Mouse (Mus musculus): ENCODE results near the gene Kcnj3. TPM values are rescaled to one million over a fixed set of nuclear protein-coding genes. Genes with fewer than 3 reads are reported as not detected.
"Not testable (repeated sequence)": the region's sequence is repeated elsewhere in the genome, so short reads cannot be mapped to it uniquely, and the experiment has no call there.

Gene Kcnj3
- 0.07 and 0.16 TPM in 2 replicates for polyA plus RNA-seq (2012; rRNA removed)

GRCm38 (mm10) chr2:55435721-55436260, at the start of gene Kcnj3:
TSS of gene Kcnj3 (plus strand) at chr2:55435970.
- DNase-seq (ENCODE audit: low read depth, low spot score) = no peak
- 6% methylated on average over 20 of the region's 20 CpGs for WGBS

DNA sequence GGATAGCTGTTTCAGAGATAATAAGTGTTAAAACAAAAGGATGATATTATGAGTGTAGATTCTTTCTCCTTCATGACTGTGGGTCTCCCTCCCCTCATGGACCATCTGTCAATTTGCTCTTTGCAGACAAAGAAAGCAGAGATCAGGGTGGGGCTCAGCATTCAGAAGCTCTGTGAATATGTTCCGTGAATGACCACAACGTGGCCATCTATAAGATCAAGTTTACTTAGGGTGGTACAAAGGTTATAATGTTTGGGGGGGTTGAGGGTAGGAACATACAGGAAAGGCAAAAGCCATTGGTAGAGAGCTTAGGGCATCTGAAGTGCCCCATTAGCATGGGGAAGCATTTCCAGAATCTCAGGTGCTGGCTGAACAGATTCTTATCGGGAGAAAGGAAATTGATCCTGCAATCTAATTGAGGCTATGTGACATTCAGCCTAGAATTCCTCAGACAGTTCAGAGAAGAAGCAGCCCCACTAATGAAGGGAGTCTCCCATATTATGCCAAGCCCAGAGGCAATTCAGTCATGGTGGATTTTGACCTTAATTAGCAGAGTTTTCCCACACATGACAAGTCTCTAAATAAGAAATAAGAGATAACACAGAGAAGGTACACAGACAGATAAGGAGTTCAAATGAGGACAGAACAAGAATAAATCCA, 45.3 kb upstream of the Kcnj3 start:
- 49% methylated on average over 3 of the region's 3 CpGs for WGBS

DNA sequence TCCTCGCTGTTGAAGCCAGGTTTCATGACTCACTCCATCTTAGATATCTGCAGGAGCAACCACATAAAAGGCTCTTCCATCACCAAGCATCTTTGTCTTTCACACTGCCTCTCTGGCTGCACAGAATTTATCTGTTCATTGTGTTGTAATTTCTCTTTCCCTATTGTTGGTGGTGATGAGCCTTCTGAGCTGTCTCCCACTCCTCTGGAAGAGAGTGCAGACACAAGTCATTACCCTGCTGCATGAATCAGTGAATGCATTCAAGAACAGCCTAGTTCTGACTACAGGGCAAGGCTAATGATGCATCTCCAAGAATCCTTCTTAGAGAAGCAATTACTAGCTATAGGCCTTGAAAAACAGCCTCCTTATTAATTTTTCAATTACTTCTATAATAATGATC, 30.5 kb upstream of the Kcnj3 start:
- no peak for DNase-seq (ENCODE audit: low read depth, low spot score)
- 63% methylated on average over 1 of the region's 1 CpGs for WGBS

More for the DNA sequence above, 45.3 kb upstream of the Kcnj3 start:
- no peak for DNase-seq (ENCODE audit: low read depth, low spot score)

GRCm38 (mm10) chr2:55427633-55428032, 8.1 kb upstream of the Kcnj3 start:
- DNase-seq (ENCODE audit: low read depth, low spot score) = no peak
- WGBS = 16% methylated on average over 2 of the region's 2 CpGs

GRCm38 (mm10) chr2:55432104-55432503, 3.7 kb upstream of the Kcnj3 start:
- DNase-seq (ENCODE audit: low read depth, low spot score) = no peak
- 54% methylated on average over 4 of the region's 4 CpGs for WGBS

DNA sequence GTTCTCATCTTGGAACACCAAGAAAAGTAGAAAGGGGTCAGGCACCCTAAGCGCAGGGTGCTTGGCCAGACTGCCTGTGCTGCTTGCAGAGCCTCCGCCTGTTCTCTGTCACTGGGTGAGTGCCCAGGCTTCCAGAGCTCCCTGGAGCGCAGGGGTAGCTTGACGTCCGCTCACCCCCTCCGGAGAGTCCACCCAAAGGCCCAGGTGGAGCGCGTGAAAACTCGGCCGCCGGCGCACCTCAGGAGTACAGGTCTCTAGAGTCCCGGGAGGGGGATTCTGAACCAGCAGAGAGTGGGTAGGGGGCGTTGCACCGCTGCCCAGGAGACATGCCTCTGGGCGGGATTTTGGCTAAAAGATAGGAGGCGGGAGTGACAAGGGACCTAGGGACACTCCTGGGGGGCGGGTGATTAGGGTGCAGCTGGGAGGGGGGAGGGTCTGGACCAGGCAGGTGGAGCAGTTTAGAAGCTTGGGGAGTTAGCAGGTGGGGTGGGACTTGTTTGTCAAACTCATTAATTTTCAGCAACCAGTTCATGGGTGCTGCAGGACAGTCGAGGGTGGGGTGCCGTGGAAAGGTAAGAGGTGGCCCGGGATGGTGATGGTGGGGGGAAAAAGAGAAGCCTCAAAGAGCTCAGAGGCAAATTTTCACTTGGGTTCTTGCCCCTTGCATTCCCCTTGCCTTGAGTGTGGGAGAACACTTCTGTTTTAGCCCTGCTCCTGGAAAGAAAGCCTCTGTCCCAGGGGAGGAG, 664 bp downstream of the Kcnj3 start:
- no peak for DNase-seq (ENCODE audit: low read depth, low spot score)
- WGBS = 3% methylated on average over 21 of the region's 21 CpGs

DNA sequence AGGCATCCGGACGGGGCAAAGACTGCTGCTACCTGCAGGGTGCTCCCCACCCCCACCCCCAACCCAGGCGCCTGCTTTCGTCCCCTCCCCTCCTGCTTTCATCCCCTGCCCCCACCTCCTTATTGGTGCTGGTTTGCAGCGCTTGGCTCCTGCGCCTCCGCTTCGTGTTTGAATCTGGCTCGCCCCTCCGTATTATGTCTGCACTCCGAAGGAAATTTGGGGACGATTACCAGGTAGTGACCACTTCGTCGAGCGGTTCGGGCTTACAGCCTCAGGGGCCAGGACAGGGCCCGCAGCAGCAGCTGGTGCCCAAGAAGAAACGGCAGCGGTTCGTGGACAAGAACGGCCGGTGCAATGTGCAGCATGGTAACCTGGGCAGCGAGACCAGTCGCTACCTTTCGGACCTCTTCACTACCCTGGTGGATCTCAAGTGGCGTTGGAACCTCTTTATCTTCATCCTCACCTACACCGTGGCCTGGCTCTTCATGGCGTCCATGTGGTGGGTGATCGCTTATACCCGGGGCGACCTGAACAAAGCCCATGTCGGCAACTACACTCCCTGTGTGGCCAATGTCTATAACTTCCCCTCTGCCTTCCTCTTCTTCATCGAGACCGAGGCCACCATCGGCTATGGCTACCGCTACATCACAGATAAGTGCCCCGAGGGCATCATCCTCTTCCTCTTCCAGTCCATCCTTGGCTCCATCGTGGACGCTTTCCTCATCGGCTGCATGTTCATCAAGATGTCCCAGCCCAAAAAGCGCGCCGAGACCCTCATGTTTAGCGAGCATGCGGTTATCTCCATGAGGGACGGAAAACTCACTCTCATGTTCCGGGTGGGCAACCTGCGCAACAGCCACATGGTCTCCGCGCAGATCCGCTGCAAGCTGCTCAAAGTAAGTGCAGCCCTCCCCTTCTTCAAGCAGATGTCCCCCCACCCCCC, 1.5 kb downstream of the Kcnj3 start:
- DNase-seq (ENCODE audit: low read depth, low spot score) = no peak
- 5% methylated on average over 51 of the region's 51 CpGs for WGBS

DNA sequence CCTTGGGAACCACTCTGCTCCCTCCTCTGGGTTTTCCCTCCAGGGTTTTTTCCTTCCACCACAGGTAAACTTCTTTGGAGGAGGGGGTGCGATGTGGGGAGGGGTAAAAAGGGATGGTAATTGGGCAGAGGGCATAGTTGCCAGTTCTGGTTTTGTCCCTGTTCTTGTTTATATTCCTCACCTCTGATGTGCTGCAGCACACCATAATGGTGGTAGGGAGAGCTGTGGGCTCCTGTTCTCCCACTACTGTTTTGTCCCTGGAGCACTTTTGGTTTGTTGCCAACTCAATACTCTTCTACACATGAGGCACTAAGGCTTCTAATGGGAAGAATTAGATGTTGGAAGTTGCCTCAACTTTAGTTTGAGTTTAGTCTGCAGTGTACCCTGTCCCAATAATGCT, 2.2 kb downstream of the Kcnj3 start:
- no peak for DNase-seq (ENCODE audit: low read depth, low spot score)

DNA sequence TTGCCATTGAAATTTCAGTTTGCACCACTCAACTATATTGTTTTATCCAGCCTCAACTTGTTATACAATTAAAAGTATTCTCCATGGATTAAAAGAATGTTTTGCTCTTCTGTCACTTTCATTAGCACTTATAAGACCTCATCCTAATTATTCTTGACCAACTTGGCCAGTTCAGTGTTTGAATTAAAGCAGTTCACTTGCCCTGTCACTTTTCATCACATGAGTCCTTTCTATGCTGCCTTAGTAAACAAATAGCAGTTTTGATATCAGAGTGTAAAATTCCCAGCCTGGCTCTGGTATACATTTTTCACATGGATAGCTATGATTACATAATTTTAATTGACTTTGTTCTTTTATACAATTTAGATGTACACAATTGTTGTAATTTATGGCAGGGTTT, 3.4 kb downstream of the Kcnj3 start:
- DNase-seq (ENCODE audit: low read depth, low spot score) = no peak

More for the DNA sequence above, 2.2 kb downstream of the Kcnj3 start:
- 15% methylated on average over 1 of the region's 1 CpGs for WGBS

DNA sequence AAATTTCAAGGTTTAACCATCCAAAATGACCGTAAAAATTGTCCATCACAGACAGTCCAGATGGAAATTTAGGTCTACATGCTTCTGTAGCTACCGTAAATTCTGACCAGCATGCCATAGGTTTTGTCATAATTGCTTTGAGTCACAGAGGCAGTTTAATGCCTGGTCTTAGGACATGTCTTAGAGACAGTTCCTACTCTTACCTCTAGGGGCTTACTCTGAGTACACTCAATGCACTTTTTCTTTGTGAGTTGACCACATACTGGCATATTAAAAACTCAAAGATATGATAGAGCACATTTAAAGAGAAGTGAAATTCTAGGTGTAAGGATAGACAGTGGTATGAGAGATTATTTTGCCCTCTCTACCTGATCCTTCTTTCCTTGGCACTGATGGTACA, 6.2 kb downstream of the Kcnj3 start:
- 71% methylated on average over 2 of the region's 2 CpGs for WGBS
- no peak for DNase-seq (ENCODE audit: low read depth, low spot score)

GRCm38 (mm10) chr2:55447298-55447697, 11.5 kb downstream of the Kcnj3 start:
- no peak for DNase-seq (ENCODE audit: low read depth, low spot score)

- 85% methylated on average over 1 of the region's 1 CpGs for WGBS
These were observed 15.0 kb downstream of the Kcnj3 start for GRCm38 (mm10) chr2:55450774-55451173.

DNA sequence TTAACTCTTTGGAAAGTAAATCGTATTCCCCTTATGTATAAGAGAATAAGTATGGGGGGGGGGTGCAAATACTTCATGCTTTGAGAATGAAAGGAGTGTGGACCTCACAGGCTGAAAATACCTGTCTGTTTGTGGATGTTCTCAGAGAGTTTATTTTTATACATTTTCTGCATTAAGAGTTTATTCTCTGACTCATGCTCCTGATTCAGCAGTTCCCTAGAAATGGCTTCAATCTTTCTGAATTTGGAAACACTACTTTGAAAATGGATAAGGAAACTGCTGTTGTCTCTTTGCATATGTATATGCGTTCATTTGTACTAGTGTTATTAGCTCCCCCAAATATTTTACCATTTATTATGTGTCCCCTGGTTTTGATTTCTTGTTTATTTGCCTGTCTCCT, 23.4 kb downstream of the Kcnj3 start:
- WGBS = 82% methylated on average over 2 of the region's 2 CpGs
- DNase-seq (ENCODE audit: low read depth, low spot score) = no peak

More at GRCm38 (mm10) chr2:55450774-55451173, 15.0 kb downstream of the Kcnj3 start:
- DNase-seq (ENCODE audit: low read depth, low spot score) = no peak

GRCm38 (mm10) chr2:55469141-55469540, 33.4 kb downstream of the Kcnj3 start:
- 73% methylated on average over 2 of the region's 2 CpGs for WGBS

GRCm38 (mm10) chr2:55470006-55470405, 34.2 kb downstream of the Kcnj3 start:
- 80% methylated on average over 2 of the region's 2 CpGs for WGBS
- DNase-seq (ENCODE audit: low read depth, low spot score) = no peak

More at GRCm38 (mm10) chr2:55469141-55469540, 33.4 kb downstream of the Kcnj3 start:
- DNase-seq (ENCODE audit: low read depth, low spot score) = no peak

DNA sequence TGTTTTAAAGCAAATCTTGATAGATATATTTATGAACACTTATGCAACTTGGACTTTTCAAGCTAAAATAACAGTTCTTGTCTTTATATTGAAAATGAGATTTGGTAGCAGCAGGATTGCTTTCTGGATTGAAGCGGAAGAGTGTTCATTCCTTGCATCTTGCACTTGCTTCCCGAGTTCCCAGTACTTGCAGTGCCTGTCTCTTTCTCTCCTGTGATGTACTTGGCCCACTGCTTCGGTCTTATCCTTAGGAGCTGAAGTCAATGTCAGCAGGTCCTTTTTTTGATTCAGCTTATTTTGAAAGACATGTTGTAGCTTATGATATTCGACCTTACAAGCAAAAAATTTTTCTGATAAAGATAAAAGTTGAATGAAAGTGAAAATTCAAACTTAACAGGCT, 43.7 kb downstream of the Kcnj3 start:
- 69% methylated on average over 4 of the region's 4 CpGs for WGBS
- DNase-seq (ENCODE audit: low read depth, low spot score) = no peak

- no peak for DNase-seq (ENCODE audit: low read depth, low spot score)
- 70% methylated on average over 4 of the region's 4 CpGs for WGBS
These were observed 44.3 kb downstream of the Kcnj3 start for GRCm38 (mm10) chr2:55479933-55480601.

- DNase-seq (ENCODE audit: low read depth, low spot score) = no peak
These were observed 44.8 kb downstream of the Kcnj3 start for GRCm38 (mm10) chr2:55480602-55480965.

DNA sequence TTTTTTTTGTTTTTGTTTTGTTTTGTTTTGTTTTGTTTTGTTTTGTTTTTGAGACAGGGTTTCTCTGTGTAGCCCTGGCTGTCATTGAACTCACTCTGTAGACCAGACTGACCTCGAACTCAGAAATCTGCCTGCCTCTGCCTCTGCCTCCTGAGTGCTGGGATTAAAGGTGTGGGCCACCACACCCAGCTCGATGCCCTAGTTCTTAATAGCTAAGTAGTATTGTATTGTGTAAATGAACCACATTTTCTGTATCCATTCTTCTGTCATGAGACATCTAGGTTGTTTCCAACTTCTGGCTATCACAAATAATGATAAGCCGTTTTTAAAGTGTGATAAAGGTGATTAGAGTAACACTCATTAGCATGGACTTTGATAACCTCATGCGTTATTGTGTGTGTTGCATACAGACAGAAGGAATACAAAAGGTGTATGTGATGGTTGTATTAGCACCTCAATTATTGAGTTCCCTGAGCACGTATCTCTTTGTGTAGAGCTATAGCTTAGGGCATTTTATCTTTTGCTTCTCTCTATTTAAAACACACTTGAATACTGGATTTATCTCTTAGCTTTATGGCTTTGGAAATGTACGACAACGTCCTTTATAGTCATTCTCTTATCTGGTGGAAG, 49.8 kb downstream of the Kcnj3 start:
- 62% methylated on average over 7 of the region's 7 CpGs for WGBS
- DNase-seq (ENCODE audit: low read depth, low spot score) = not testable (repeated sequence)
